Mouse (Mus musculus) left cerebral cortex, postnatal 36 days (tissue): Measurements from ENCODE around the gene Pxn. TPM values are rescaled to one million over a fixed set of nuclear protein-coding genes. Genes with fewer than 3 reads are reported as not detected.

Experiments
- DNase-seq, 2 experiments: peaks; one replicate each; pipeline ENCODE4 v3.0.0; 2021 to 2022; ENCODE audit warnings: low spot score in 2 of 2, mixed read lengths in 1 of 2
- intact Hi-C: fragments of 180-260 bp; cut with DNase I; formaldehyde crosslinking; loops from one replicate; pipeline ENCODE4 v1.15.1; 2025
- total RNA-seq, 2 experiments: library from RNA; stranded (reverse); gene quantifications; 2 replicates each; pipeline ENCODE4 v1.2.3; 2021

Gene Pxn
- total RNA-seq, 2 experiments from 2014 or later: 15.1 to 24.7 TPM

GRCm38 (mm10) chr5:115545636-115546035 lies 39.2 kb downstream of the Pxn start:
- intact Hi-C loops: no loop called here
- DNase-seq: no peak

- intact Hi-C loops: no loop called here
- DNase-seq: no peak
Observed at GRCm38 (mm10) chr5:115546536-115546935, 40.1 kb downstream of the Pxn start.

GRCm38 (mm10) chr5:115547014-115547413 lies 40.5 kb downstream of the Pxn start:
- intact Hi-C loops: no loop called here

GRCm38 (mm10) chr5:115547421-115547820 lies 40.9 kb downstream of the Pxn start:
- intact Hi-C loops: no loop called here
- no peak for DNase-seq

More at GRCm38 (mm10) chr5:115547014-115547413, 40.5 kb downstream of the Pxn start:
- no peak for DNase-seq

GRCm38 (mm10) chr5:115548501-115549285 lies 42.2 kb downstream of the Pxn start:
- DNase-seq: no peak
- intact Hi-C loops: no loop called here

GRCm38 (mm10) chr5:115550482-115551005 lies 44.1 kb downstream of the Pxn start:
- intact Hi-C loops: no loop called here
- no peak for DNase-seq

GRCm38 (mm10) chr5:115551386-115551785 lies 44.9 kb downstream of the Pxn start:
- no peak for DNase-seq
- intact Hi-C loops: no loop called here

- no peak for DNase-seq
- intact Hi-C loops: no loop called here
Observed at GRCm38 (mm10) chr5:115551799-115552198, 45.3 kb downstream of the Pxn start.

- no peak for DNase-seq
- intact Hi-C loops: no loop called here
Observed at GRCm38 (mm10) chr5:115553801-115554420, 47.4 kb downstream of the Pxn start.

GRCm38 (mm10) chr5:115554536-115555291 lies 48.2 kb downstream of the Pxn start:
- intact Hi-C loops: loop anchor here (5.0 kb wide), 1 partner anchor 47 kb away; the partner anchor contains the start of gene Pxn
- no peak for DNase-seq

- intact Hi-C loops: loop anchor here (5.0 kb wide), 1 partner anchor 49 kb away; the partner anchor contains the start of gene Pxn
Observed at GRCm38 (mm10) chr5:115556217-115556616, 49.7 kb downstream of the Pxn start.

GRCm38 (mm10) chr5:115558182-115558794 lies 51.8 kb downstream of the Pxn start:
- intact Hi-C loops: loop anchor here (5.0 kb wide), 1 partner anchor 51 kb away; the partner anchor contains the start of gene Pxn
- DNase-seq: no peak

More at GRCm38 (mm10) chr5:115556217-115556616, 49.7 kb downstream of the Pxn start:
- DNase-seq: peak; percentile 59 to 76

- peak; percentile 100 for DNase-seq
- intact Hi-C loops: loop anchor here (5.0 kb wide), 1 partner anchor 52 kb away; the partner anchor contains the start of gene Pxn
Observed at GRCm38 (mm10) chr5:115559237-115560101, 53.0 kb downstream of the Pxn start, which contains the start of gene Rplp0. Rplp0 (plus strand) TSS chr5:115559467.

GRCm38 (mm10) chr5:115560336-115560905 lies 53.9 kb downstream of the Pxn start:
- no peak for DNase-seq
- intact Hi-C loops: no loop called here

- intact Hi-C loops: no loop called here
- no peak for DNase-seq
Observed at GRCm38 (mm10) chr5:115563771-115564585, 57.5 kb downstream of the Pxn start.

GRCm38 (mm10) chr5:115564737-115565393 lies 58.4 kb downstream of the Pxn start, which contains the start of gene Gcn1l1:
Gcn1l1 (plus strand) TSS chr5:115565254.
- intact Hi-C loops: no loop called here
- DNase-seq: peak; percentile 80 to 84

GRCm38 (mm10) chr5:115565403-115565802 lies 58.9 kb downstream of the Pxn start:
- no peak for DNase-seq
- intact Hi-C loops: no loop called here
